Mouse (Mus musculus) frontal cortex, postnatal 14 days (tissue): ENCODE data around the gene Smad1.
"Not testable (repeated sequence)": the region's sequence is repeated elsewhere in the genome, so short reads cannot be mapped to it uniquely, and the experiment has no call there.

ENCODE experiments used
- DNase-seq, 2 experiments: peaks; one replicate each; pipeline ENCODE4 v3.0.0; 2022; ENCODE audit warnings: low spot score in 2 of 2

Smad1 gene

DNA sequence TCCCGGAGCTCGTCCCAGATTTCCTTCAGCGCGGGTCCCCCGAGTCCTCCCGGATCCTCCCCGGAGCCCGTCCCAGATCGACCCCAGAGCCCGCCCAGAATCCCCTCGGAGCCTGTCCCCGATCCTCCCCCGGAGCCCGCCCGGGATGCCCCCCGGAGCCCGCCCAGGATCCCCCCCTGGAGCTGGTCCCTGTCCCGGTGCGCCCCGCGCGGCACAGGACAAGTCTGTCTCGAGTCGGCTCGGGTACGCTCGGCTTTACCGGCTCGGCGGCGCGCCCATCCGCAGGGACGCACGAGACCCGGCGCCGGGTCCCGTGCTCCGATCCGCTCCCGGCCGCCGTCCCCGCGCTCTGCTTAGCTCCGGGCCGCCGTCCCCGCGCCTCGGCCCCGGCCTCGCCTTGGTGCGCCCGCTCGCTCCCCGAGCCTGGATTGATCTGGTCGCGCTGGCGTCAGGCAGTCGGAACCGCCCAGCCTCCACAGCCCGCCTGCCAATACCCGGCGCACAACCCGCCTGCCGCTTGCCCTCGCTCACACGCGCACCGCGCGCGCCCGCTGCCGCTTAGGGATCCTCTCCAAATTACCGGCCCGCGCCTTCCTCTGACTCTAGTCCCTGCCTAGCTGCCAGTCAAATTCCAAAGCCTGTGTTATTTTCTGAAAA is at the start of gene Smad1:
Smad1 (minus strand) TSS at position 525 of the 657 bp plus-strand sequence.
- DNase-seq = peak; percentile 87 to 96

DNA sequence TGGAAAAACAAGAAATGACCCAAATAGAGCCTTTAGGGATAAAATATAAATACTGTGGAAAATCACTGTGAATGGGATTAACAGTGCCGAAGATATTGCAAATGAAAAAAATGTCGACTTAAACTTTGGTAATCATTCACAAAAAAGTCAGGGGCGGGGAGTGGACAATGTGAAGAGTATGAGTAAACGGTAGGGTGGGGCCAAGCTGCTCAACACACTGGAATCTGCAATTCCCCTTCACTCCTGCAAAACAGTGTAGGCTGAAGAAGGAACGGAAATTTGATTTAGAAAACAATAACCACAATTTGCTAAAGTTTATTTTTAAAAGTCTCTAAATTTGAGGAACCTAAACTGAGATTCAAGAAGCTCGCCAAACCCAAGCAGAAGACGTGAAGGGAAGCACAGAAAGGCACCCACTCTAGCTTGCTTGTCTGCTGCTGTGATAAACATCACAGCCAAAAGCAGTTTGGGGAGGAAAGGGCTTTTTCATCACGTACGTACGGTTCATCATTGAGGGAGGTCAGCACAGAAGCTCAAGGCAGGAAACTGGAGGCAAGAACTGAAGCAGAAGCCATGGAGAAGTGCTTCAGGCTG is 48.0 kb upstream of the Smad1 start:
- DNase-seq = no peak

DNA sequence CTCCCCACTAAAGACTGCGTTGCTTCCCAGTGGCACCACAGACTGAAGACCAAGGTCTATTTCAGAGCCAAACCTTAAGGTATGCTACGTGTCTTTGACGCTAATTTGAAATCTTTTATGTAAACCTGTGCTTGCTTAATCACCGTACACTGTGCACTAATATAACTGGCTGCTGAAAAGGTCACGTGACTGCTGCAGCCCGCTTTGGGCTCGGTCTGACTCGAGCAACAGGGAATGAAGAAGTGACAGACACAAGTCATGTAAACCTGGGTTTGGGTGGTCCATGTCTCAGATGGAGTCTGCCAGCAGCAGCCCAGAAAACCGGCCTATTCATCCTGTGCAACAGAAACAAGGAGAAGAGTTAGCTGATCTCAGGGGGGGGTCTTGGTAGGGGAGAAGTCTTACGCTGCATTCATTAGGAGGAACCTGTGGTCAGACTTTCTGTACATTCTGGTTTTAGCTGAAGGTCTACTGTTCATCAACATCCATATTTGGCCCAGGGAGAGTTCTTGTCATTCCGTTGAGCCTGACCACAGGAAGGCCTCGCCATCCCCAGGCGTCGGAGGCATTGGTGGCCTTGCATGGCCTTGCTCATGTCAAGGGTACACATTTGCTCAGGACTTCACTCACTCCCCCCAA is 44.3 kb upstream of the Smad1 start:
- DNase-seq = no peak

GRCm38 (mm10) chr8:79433953-79434500 is 34.7 kb upstream of the Smad1 start:
- DNase-seq = no peak

DNA sequence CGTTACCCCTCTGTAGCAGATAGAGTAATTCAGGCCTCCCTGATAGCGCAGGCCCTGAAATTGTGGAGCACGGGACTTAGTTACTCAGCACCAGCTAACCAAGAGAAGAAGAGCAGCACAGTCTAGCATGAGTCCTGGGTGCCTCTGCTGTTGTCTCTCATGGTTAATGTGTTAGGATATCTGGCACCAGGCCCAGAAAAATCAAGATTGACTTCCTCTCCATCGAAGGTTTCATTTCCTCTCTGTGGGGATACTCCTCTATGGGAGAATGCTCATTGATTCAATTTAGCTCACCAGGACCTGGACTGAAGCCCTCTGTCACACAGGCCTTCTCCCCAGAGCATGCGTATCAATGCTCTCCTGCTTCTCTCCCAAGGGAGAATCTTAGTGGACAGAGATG is 15.6 kb upstream of the Smad1 start:
- DNase-seq = no peak

GRCm38 (mm10) chr8:79410501-79410900 is 11.2 kb upstream of the Smad1 start:
- no peak for DNase-seq

DNA sequence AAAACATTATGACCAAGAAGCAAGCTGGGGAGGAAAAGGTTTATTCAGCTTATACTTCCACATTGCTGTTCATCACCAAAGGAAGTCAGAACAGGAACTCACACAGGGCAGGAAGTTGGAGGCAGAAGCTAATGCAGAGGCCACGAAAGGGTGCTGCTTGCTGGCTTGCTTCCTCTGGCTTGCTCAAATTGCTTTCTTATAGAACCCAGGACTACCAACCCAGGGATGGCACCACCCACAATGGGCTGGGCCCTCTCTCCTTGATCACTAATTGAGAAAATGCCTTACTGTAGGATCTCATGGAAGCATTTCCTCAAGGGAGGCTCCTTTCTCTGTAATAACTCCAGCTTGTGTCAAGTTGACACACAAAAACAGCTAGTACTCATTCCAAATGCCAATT is 8.0 kb upstream of the Smad1 start:
- DNase-seq = not testable (repeated sequence)

GRCm38 (mm10) chr8:79404895-79405557 is 5.7 kb upstream of the Smad1 start:
- DNase-seq = no peak

DNA sequence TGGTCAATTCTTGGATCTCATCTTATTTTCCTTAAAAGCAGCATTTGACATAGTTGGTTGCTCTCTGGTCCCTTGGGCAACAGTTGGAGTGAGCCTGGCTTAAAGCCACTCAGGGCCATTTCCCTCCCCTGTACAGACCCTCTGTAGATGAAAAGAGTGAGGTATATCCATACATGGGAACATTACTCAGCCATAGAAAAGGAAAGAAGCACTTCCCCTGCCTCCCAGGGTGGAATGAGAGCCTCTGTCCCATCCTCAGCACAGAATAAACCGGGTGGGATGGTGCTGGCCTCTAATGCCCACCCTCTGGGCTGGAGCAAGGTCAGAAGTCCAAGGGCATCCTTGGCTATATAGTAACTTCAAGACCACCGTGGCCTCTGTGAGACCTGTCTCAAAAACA is 1.4 kb upstream of the Smad1 start:
- DNase-seq = no peak

DNA sequence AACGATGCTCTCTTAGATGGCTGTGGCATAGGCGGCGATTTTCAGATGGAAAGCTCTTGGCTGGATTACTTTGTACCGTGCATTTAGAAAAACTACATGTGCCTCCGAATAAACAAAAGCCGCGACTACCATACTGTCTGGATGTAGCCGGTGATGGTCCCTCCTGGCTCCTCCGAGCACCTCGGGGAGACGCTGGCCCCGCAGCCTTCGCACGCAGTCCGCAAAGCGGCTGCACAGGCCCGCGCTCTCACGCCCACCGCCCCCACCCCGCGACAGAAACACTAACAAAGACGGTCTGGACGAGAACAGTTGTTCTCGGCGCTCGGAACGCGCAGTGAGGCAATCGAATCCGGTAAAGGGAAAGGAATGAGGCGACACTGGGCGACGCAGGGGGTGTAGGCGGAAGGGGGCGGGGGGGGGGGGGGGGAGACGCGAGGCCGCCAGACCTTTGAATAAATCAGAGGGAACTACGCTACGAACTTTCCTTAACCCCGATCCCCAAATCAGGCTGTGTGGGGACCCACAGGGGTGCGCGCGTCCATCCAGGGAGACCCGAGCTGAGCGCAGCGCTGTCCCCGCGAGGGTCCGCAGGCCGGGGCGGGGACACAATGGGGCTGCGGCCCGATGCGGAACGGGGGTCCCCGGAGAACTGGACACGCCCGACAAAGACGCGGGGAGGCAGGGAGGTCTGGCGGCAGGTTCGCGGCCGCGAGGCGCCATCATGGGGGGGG is 902 bp downstream of the Smad1 start:
- DNase-seq = no peak

DNA sequence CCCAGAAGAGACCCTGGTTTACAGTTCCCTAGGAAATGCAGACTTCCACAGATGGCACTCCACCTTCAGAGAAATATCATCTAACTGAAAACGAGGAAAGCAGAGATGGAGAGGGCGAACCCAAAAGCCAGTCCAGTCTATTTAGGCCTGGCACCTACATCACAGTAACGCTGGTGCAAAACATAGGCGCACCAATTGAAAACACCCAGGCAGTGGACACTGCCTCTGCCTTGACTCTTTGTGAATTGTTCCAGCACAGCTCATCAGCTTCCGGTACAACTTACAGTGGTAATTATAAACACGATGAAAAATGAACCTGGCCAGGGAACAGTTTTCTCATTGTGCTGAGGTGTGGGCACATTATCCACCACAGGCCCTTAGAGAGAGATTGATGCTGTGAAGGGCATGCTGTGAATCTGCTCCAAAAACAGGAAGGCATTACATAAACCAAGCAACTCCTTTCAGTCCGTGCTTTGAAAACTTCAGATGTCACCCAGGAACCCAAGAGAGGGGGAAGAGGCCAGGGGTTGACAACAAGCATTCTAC is 1.5 kb downstream of the Smad1 start:
- no peak for DNase-seq

GRCm38 (mm10) chr8:79396911-79397310 is 2.4 kb downstream of the Smad1 start:
- DNase-seq = no peak

DNA sequence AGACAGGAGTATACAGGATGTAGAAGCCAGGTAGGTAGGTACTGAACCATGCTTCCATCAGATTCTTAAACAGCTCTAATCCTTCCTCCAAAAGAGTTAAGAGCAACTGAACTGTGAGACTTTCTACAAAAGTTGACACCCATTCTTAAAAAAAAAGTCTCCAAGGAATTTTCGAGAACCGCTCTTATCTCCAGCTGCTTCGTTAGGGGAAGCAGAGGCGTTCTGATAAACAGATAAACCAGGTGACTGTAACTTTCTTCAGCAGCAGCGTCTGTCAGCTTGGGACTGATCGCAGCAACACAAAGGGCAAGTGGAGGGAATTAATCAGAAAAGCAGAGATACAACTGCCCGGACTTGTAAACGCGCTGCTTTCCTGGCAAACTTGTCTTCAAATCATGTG is 5.3 kb downstream of the Smad1 start:
- DNase-seq = no peak

- no peak for DNase-seq
Measured at GRCm38 (mm10) chr8:79393215-79393614, 6.1 kb downstream of the Smad1 start.

GRCm38 (mm10) chr8:79392649-79393048 is 6.7 kb downstream of the Smad1 start:
- no peak for DNase-seq

GRCm38 (mm10) chr8:79391454-79391853 is 7.9 kb downstream of the Smad1 start:
- no peak for DNase-seq

GRCm38 (mm10) chr8:79389074-79389786 is 10.1 kb downstream of the Smad1 start:
- no peak for DNase-seq

DNA sequence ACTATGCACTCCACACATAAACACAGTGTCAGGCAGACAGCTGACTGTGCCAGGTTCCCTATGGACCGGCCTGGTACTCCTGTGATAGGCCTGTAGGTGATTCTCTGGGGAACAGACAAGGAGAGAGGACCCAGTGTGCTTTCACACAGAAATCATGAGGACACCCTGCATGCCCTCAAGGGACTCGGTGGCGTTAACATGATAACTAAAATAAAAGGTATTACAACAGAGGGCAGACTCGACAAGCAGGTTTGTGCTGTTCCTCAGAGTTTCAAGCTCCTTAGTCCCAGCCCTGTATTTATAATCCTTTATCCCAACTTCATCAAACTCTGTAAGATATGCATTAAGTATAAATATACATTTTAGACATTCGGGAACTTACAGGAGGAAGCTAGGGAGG is 12.5 kb downstream of the Smad1 start:
- DNase-seq = no peak

DNA sequence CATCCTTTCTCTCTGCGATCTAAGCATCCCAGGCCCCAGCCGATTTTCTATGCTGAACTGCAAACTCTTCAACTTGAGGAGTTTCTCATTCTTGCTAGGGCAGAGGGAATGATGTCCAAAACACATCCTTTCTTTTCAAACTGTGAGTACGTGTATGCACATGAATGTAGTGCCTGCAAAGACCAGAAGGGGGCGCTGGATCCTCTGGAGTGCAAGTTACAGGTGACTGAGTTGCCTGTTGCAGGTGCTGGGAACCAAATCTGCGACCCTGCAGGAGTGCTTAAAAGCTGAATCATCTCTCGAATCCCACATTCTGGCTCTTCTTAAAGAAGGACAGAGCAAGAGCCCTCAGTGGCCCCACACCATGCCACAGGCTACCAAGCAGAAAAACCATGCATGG is 13.0 kb downstream of the Smad1 start:
- DNase-seq = no peak

DNA sequence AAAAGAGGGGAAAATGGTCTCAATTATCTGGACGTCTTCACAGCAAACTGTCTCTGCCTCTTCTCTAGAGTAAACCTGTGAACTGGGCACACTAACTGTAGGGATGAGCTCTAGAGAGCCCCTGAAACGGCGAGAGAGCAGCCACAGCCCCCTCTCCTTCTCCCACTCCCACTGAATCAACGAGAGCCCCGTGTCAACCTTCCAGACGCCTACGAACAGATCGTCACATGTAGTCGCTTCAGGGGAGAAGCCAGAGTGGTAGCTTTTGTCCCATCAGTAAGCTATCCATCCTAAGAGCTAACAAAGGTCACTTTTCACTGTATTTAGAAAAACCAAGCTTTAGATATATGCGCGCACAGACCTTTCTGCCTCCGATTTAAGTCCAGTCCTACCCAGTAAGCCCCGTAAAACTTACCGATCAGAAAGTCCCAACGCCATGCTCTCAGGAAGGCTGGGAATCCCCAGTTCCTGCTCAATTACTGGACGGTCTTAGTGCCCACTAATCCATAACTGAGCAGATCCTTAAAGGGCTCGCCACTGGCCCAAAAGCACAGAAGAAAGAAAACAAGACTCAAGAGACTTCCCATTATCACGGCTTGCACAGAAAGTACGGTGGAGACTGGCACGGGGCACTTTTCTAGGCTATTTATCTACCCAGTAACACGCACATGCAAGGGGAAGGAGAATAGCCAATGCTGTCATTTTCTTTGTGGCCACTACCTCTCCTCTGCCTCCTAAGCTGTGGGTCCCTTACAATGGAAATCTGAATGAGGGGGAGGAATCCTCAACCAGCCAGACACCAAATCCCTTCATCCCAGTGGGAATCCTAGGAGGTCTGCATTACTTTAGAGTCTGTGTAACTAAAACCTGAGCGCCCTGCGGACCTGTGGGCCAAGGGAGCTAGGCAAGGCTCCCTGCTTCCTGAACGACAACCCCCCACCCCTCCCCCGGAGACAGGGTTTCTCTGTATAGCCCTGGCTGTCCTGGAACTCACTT is 14.7 kb downstream of the Smad1 start:
- no peak for DNase-seq
